13 mouse cellular contexts compared by ENCODE assay signal in the genomic region with DNA sequence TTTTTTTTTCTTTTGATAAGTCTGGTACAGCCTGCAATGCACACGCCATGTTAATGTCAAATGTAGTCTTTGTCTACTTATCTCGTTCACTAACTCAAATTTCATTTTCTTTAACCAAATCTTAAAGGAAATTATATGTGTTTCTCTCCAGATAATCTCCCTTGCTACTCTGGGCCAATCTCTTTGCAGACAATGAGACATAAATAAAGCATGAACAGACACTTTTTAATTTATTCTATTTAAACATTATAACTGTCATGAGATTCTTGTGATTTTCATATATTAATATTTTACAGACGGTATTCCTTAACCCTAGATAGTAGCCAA. TPM values are rescaled to one million over a fixed set of nuclear protein-coding genes. Genes with fewer than 3 reads are reported as not detected.
DNase-seq lines count a peak whose midpoint lies in the region; ATAC-seq and TF ChIP-seq lines count a peak whose summit lies in the region.
"Had no signal": no experiment of that assay in that cellular context is flagged by ENCODE, and none has a peak within 500 bp of the region (broad histone marks: within the 10 kb centered on the region; RNA-seq: fewer than 3 reads in every experiment).

No protein-coding gene starts in this region.

- DNase-seq in forebrain, embryonic 11.5 days (ENCODE audit: low spot score): no peak
- no peak for DNase-seq in hindbrain, postnatal 0 days (ENCODE audit: low spot score)
- DNase-seq in heart, adult 8-10 months (ENCODE audit: low spot score): no peak
- DNase-seq in gastrocnemius, postnatal 10 days: no peak
- no peak for DNase-seq in cerebellum, postnatal 14 days
- DNase-seq: adrenal gland, postnatal 25 days; thymus, adult 2 months had no signal

- H3K4me3 ChIP-seq in forebrain, embryonic 11.5 days (ENCODE audit: low read depth, low read length): no peak overlapping the region
- H3K4me3 ChIP-seq in forebrain, embryonic 16.5 days (replicated peaks; ENCODE audit: low read length): no peak overlapping the region
- no peak overlapping the region for H3K4me3 ChIP-seq in hindbrain, postnatal 0 days (ENCODE audit: low read length)
- H3K4me3 ChIP-seq in neural tube, embryonic 12.5 days: no peak overlapping the region
- H3K4me3 ChIP-seq: heart, embryonic 15.5 days; liver, embryonic 12.5 days had no signal

- H3K4me2 ChIP-seq in forebrain, embryonic 11.5 days (ENCODE audit: low read depth, low read length, severe bottlenecking): no peak overlapping the region
- H3K4me2 ChIP-seq in forebrain, embryonic 16.5 days (ENCODE audit: low read length): peak overlapping the region; percentile 72; the same call in 1 of the 2 replicates
- H3K4me2 ChIP-seq in hindbrain, postnatal 0 days (ENCODE audit: low read depth, low read length): peak overlapping the region; percentile 54; the same call in 1 of the 2 replicates
- no peak overlapping the region for H3K4me2 ChIP-seq in neural tube, embryonic 12.5 days (replicated peaks)
- H3K4me2 ChIP-seq: heart, embryonic 15.5 days; liver, embryonic 12.5 days had no signal

- ATAC-seq in forebrain, embryonic 11.5 days (replicated peaks; ENCODE audit: low FRiP score): no peak; the same call in 1 of the 2 replicates
- ATAC-seq in forebrain, embryonic 16.5 days: no peak
- no peak for ATAC-seq in hindbrain, postnatal 0 days
- no peak for ATAC-seq in neural tube, embryonic 12.5 days (ENCODE audit: low FRiP score, low read depth)
- ATAC-seq: liver, embryonic 12.5 days had no signal

- no peaks in the 10 kb centered on the region for H3K27me3 ChIP-seq in forebrain, embryonic 11.5 days (ENCODE audit: control insufficient read depth, insufficient read depth, low read length)
- no peaks in the 10 kb centered on the region for H3K27me3 ChIP-seq in forebrain, embryonic 16.5 days (replicated peaks; ENCODE audit: control insufficient read depth, insufficient read depth, low read length)
- no peaks in the 10 kb centered on the region for H3K27me3 ChIP-seq in hindbrain, postnatal 0 days (ENCODE audit: insufficient read depth, low read length)
- no peaks in the 10 kb centered on the region for H3K27me3 ChIP-seq in neural tube, embryonic 12.5 days (replicated peaks)
- H3K27me3 ChIP-seq: heart, embryonic 15.5 days; liver, embryonic 12.5 days had no signal

- H3K36me3 ChIP-seq in forebrain, embryonic 11.5 days (ENCODE audit: control insufficient read depth, insufficient read depth, low read length): no peaks in the 10 kb centered on the region
- H3K36me3 ChIP-seq in forebrain, embryonic 16.5 days (ENCODE audit: control insufficient read depth, insufficient read depth): no peaks in the 10 kb centered on the region
- no peaks in the 10 kb centered on the region for H3K36me3 ChIP-seq in hindbrain, postnatal 0 days (ENCODE audit: insufficient read depth, low read length)
- H3K36me3 ChIP-seq in neural tube, embryonic 12.5 days: no peaks in the 10 kb centered on the region
- H3K36me3 ChIP-seq: heart, embryonic 15.5 days; liver, embryonic 12.5 days had no signal

- no peaks in the 10 kb centered on the region for H3K9me3 ChIP-seq in forebrain, embryonic 11.5 days (ENCODE audit: control insufficient read depth, low read length)
- no peaks in the 10 kb centered on the region for H3K9me3 ChIP-seq in forebrain, embryonic 16.5 days (ENCODE audit: control insufficient read depth, low read length)
- H3K9me3 ChIP-seq in hindbrain, postnatal 0 days (ENCODE audit: low read length): no peaks in the 10 kb centered on the region
- no peaks in the 10 kb centered on the region for H3K9me3 ChIP-seq in neural tube, embryonic 12.5 days
- H3K9me3 ChIP-seq: heart, embryonic 15.5 days; liver, embryonic 12.5 days had no signal

- WGBS in forebrain, embryonic 11.5 days: 19% methylated on average over 3 of the region's 3 CpGs
- WGBS in forebrain, embryonic 16.5 days: under 1% methylated on average over 3 of the region's 3 CpGs
- WGBS in hindbrain, postnatal 0 days: 10% methylated on average over 3 of the region's 3 CpGs
- 23% methylated on average over 3 of the region's 3 CpGs for WGBS in neural tube, embryonic 12.5 days

- peak overlapping the region; percentile 99 for H3K27ac ChIP-seq in forebrain, embryonic 11.5 days (ENCODE audit: low read depth, low read length)
- peak overlapping the region; percentile 98 for H3K27ac ChIP-seq in forebrain, embryonic 16.5 days (ENCODE audit: low read length)
- H3K27ac ChIP-seq in hindbrain, postnatal 0 days: peak overlapping the region; percentile 80
- peak overlapping the region; percentile 90; the same call in 1 of the 2 replicates for H3K27ac ChIP-seq in neural tube, embryonic 12.5 days
- H3K27ac ChIP-seq: heart, embryonic 15.5 days; kidney, postnatal 0 days; liver, embryonic 12.5 days had no signal

- peaks cover 19% of the 10 kb centered on the region for H3K4me1 ChIP-seq in forebrain, embryonic 11.5 days (replicated peaks; ENCODE audit: control insufficient read depth, insufficient read depth, low read length)
- peaks cover 30% of the 10 kb centered on the region for H3K4me1 ChIP-seq in forebrain, embryonic 16.5 days (replicated peaks; ENCODE audit: control insufficient read depth, insufficient read depth, low read length)
- peaks cover 15% of the 10 kb centered on the region for H3K4me1 ChIP-seq in hindbrain, postnatal 0 days (ENCODE audit: insufficient read depth, low read length)
- H3K4me1 ChIP-seq in neural tube, embryonic 12.5 days: peaks cover 17% of the 10 kb centered on the region
- H3K4me1 ChIP-seq: heart, embryonic 15.5 days; liver, embryonic 12.5 days had no signal

- no peak for TF ChIP-seq CTCF in hindbrain, postnatal 0 days (IDR thresholded peaks at IDR 0.05; ENCODE audit: low read depth)

- H3K9ac ChIP-seq in forebrain, embryonic 11.5 days (ENCODE audit: low read length): no peak overlapping the region
- 0 out of 2 replicates have a peak overlapping the region, but pooled peaks have one; percentile 29 for H3K9ac ChIP-seq in forebrain, embryonic 16.5 days (replicated peaks; ENCODE audit: low read depth, low read length)
- H3K9ac ChIP-seq in hindbrain, postnatal 0 days (replicated peaks; ENCODE audit: low read length): no peak overlapping the region
- H3K9ac ChIP-seq in neural tube, embryonic 12.5 days: no peak overlapping the region
- H3K9ac ChIP-seq: heart, embryonic 15.5 days; liver, embryonic 12.5 days had no signal

RNA-seq across cellular contexts. Expression of gene Kif21a, which starts 30.9 kb away (rescaled TPM):
- polyA plus RNA-seq in forebrain, embryonic 11.5 days (2014; fragmentation: Nextera tagmentation; extraction: Ambion mirVana): 45.3 and 48.8 TPM in 2 replicates
- polyA plus RNA-seq in forebrain, embryonic 16.5 days (2015; fragmentation: Nextera tagmentation; extraction: Ambion mirVana): 49.0 and 53.7 TPM in 2 replicates
- total RNA-seq in hindbrain, postnatal 0 days (2014; rRNA removed): 42.1 and 54.4 TPM in 2 replicates
- polyA plus RNA-seq in hindbrain, postnatal 0 days (2015; fragmentation: Nextera tagmentation; extraction: Ambion mirVana): 29.3 and 31.2 TPM in 2 replicates
- 37.0 and 37.4 TPM in 2 replicates for polyA plus RNA-seq in neural tube, embryonic 12.5 days (2016; fragmentation: Nextera tagmentation; extraction: Ambion mirVana)
- 10 to 100 TPM; 20.0 to 21.5 (median 20.7) TPM for total RNA-seq in heart, adult 8-10 months (2022)
- 1 to 10 TPM; 5.8 to 6.6 TPM for total RNA-seq in gastrocnemius, postnatal 10 days (2021)
- total RNA-seq: MEL had no signal

Comparison
In these comparisons a context has a peak if more than half of its experiments do, and no peak if none do; other contexts are left out.
1. H3K4me2 ChIP-seq: peak in forebrain, embryonic 16.5 days (single experiment) and hindbrain, postnatal 0 days (single experiment); none in forebrain, embryonic 11.5 days (single experiment) and neural tube, embryonic 12.5 days (single experiment).
2. Peak in every context shown above with its lines, with median percentiles within 50 percentile points of each other: H3K27ac ChIP-seq.